Mouse (Mus musculus) olfactory bulb, adult 2 months (tissue): ENCODE measurements around the gene A930017K11Rik. TPM values are rescaled to one million over a fixed set of nuclear protein-coding genes. Genes with fewer than 3 reads are reported as not detected.

ENCODE experiments used
- H3K27ac ChIP-seq: fragments of 200-500 bp; 2 replicates; pipeline ENCODE4 v1.5.1; 2012; ENCODE audit warnings: low read depth, low read length; ENCODE audit not compliant: insufficient read depth
- H3K4me1 ChIP-seq: fragments of 200-500 bp; 2 replicates; pipeline ENCODE4 v1.6.1; 2012; ENCODE audit warnings: low read length; ENCODE audit not compliant: control insufficient read depth, insufficient read depth
- H3K4me3 ChIP-seq: fragments of 200-500 bp; 2 replicates; pipeline ENCODE4 v1.5.1; 2012; ENCODE audit warnings: mild to moderate bottlenecking, low read depth, low read length, moderate library complexity; ENCODE audit not compliant: insufficient read depth
- CTCF ChIP-seq: fragments of 200-500 bp; IDR thresholded peaks from 2 replicates; pipeline ENCODE4 v1.5.1; 2012; ENCODE audit warnings: low read depth, mild to moderate bottlenecking, low read length, moderate library complexity; ENCODE audit not compliant: insufficient read depth
- POLR2A ChIP-seq: fragments of 200-500 bp; IDR thresholded peaks from 2 replicates; pipeline ENCODE4 v1.6.1; 2012; ENCODE audit warnings: mild to moderate bottlenecking, low read depth, low read length, moderate library complexity; ENCODE audit not compliant: insufficient read depth
- WGBS: fragments of 180-500 bp; shearing (Covaris S2); methylation state at CpG from one replicate; pipeline ENCODE4 v1.1.7; 2018; 5-methylcytosine and 5-hydroxymethylcytosine counted together
- polyA plus RNA-seq: library from polyadenylated mRNA; stranded (reverse); fragments of >200 nt; gene quantifications from 2 replicates; pipeline ENCODE4 v1.2.4, GENCODE M21; 2012; ENCODE audit warnings: low replicate concordance; ENCODE audit not compliant: missing spikeins, insufficient read depth, insufficient read length

Gene A930017K11Rik
- polyA plus RNA-seq, 1 experiment: not detected

DNA sequence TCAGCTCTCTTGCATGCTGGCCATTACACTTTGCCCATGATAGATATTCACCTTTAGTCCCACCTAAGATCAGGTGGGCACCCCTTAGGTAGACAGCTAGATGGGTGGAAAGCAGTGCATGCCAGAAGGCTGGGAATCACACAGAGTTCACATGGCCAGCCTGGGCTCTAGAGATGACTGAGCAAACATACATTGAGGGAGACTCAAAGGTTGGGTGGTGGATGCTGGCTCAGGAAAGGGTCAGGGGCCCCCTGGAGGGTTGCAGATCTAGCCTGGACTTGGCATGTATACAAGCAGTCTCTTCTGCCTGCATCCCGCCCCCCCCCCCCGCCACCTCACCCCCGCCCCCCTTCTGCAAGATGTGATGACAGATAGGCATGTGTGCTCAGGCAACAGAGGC lies 1.7 kb downstream of the A930017K11Rik start:
- Histone ChIP-seq H3K4me3 (no peak overlapping the region), H3K27ac (no peak overlapping the region), H3K4me1 (peaks cover 12% of the 10 kb centered on the region)
- no peak for TF ChIP-seq POLR2A
- TF ChIP-seq CTCF: no peak
- WGBS: 6% methylated on average over 3 of the region's 3 CpGs

DNA sequence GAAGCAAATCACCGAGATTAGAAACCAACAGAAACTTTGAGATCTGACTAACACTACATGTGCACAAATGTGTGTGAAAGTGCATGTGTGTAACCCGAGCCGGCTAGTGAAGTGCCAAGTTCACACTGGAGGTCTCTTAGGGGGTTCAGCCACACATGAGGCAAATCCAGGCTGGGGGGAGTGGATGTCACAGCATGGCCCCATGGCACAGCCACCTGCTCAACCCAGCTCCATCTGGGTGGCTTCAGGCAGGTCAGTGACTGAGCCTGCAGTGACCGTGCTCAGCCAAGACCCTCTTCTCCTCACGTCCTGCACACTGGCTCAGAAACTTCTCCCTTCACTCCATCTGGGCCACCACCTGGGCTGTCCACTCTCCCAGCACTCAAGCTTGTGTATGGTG lies 2.4 kb downstream of the A930017K11Rik start:
- Histone ChIP-seq H3K27ac (no peak overlapping the region), H3K4me1 (peaks cover 12% of the 10 kb centered on the region), H3K4me3 (no peak overlapping the region)
- TF ChIP-seq CTCF (no peak), POLR2A (no peak)
- WGBS: 76% methylated on average over 5 of the region's 5 CpGs

DNA sequence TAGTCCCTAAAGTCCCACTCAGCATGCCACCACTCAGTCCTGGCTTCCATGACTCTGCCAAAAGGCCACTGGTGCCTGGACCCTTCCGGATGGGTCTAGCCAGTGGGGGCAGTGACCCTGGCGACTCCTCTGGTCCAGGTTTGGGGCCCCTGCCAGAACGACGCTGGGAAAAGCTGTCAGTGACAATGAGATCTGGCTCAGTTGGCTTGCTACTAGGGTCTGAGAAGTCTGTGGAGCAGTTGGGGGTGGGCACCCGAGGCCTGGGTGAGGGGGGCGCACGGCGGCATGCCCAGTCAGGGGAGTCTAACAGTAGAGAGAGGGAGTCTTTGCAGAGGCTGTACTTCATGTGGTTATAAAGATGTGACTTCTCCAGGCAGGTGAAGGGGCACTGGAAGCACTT lies 4.3 kb downstream of the A930017K11Rik start:
- TF ChIP-seq POLR2A (no peak), CTCF (no peak)
- 73% methylated on average over 8 of the region's 8 CpGs for WGBS
- no peak overlapping the region for H3K27ac ChIP-seq
- no peak overlapping the region for H3K4me3 ChIP-seq
- peaks cover 12% of the 10 kb centered on the region for H3K4me1 ChIP-seq

DNA sequence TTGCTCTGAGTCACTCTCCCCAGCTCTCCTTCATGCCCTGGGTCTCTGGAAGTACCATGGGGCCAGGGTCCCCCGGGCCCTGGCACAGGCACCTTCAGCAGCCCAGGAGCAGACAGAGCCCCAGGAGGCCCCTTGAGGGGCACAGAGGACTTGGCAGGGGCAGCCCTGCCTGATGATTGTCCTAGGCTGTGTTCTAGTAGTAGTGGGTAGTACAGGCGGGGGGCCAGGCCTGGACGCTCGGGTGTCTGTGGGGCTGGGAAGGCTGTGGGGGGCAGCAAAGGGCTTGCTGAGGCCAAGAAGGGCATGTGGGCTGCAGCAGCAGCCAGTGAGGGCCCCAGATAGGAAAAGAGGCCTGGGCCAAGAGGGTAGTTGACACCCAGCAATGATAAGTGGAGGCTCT lies 4.8 kb downstream of the A930017K11Rik start:
- 69% methylated on average over 4 of the region's 4 CpGs for WGBS
- Histone ChIP-seq H3K27ac (no peak overlapping the region), H3K4me3 (no peak overlapping the region), H3K4me1 (peaks cover 12% of the 10 kb centered on the region)
- TF ChIP-seq CTCF (no peak), POLR2A (no peak)

DNA sequence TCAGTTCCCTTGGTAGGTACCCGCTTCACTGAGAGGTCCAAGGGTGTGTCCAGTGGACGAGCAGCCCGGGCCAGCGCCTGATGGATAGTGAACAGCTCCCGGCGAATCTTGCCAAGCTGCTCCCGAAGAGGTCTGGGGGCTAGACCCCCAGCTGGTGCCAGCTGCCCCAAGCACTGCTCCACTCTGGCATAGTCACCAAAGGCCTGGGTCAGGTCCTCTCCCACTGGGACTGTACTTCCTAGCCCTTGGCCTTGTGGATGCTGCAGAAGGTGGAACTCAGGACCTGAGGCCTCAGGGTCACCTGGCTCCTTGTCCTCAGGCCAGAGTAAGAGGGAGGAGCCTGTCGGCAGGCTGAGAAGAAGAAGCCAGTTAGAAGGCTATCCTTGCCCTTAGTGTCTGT lies 5.5 kb downstream of the A930017K11Rik start:
- Histone ChIP-seq H3K4me1 (peaks cover 10% of the 10 kb centered on the region), H3K27ac (no peak overlapping the region), H3K4me3 (no peak overlapping the region)
- TF ChIP-seq CTCF (no peak), POLR2A (no peak)
- 82% methylated on average over 8 of the region's 8 CpGs for WGBS

DNA sequence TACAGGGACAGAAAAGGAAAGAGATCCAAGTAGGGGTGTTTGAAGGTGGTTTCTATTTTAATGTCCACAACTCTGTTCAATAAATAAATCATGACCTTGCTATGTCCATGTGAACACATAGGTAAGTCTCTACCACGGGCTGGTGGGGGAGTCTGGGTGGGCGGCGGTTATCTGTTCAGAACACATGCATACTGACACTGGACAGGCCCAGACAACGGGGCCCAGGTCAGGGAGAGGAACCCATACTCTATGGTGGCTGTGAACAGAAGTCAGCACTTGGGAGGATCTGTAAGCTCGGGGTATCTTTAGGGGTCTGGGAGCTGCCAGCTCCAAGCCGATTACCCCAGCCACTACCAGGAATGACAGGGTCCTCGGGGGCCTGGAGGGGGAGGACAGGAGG lies 6.0 kb downstream of the A930017K11Rik start:
- Histone ChIP-seq H3K27ac (no peak overlapping the region), H3K4me3 (no peak overlapping the region), H3K4me1 (peaks cover 4% of the 10 kb centered on the region)
- TF ChIP-seq POLR2A (no peak), CTCF (no peak)
- WGBS: 74% methylated on average over 7 of the region's 7 CpGs

DNA sequence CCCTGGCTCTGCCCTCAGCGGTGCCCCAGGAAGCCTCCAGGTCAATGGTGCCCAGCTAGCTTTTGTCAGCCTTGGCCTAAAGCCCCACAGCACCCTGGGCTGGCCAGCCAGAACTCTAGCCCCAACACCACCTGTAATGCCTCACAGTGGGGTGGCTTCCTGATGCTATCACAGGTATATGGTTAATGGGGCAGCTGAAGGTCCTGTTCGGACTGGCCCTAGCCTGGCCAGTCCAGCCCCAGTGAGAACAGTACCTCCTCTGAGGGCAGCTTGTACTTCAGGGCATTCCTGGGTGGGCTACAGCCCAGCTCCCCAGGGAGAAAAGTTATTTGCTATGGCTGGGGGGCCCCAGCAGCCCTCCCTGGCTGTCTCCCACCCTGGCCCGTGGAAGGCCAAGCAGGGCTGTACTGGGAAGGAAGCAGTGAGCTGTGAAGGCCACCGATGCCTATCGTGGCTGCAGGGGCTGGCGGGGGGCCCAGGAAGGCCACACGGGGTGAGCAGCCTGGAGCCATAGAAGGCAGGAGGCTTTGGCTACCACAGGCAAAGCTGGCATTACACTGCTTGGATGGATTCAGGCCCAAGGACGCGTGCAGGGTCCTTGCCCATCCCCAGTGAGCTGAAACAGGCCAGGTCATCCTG lies 6.7 kb downstream of the A930017K11Rik start:
- whole genome bisulfite sequencing: 48% methylated on average over 9 of the region's 9 CpGs
- Histone ChIP-seq H3K4me1 (peaks cover 2% of the 10 kb centered on the region), H3K4me3 (no peak overlapping the region), H3K27ac (no peak overlapping the region)
- TF ChIP-seq CTCF (no peak), POLR2A (no peak)

DNA sequence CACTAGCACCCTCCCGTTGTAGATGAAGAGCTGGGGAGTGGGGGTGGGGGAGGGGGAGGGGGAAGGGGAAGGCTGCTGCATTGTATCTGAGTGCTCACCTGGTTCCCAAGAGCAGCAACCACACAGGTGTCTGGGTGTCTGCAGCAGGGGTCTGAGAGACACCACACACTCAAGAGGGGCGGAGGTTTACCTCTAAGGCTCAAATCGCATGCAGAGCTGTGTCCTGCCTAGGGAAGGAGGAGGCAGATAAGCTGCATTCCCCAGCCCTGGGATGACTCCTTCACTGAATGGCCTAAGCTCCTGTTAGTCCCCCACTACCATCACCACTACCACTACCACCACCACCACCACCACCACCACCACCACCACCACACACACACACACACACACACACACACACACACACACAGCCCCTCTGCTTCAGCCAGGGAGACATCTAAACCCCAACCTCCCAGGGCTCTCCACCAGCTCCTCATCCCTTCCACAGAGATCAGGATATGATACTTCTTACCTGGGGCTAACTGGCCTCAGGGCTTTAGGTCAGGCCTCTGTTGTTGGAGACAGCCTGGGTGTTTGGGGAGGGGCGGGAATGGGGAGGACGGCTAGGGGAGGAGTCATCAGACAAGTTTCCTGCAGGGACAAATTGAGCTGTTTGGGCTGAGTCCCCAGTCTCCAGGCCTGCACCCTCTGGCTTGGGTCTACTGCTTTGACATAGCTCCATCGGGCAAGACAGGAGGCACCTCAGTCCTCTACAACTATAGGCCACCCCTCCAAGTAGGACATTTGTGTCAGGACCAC lies 7.8 kb downstream of the A930017K11Rik start, which contains the start of the genes Pigq and Nhlrc4:
Gene Pigq, minus strand, starts transcription at position 571 of the 798 bp plus-strand sequence.
Gene Nhlrc4, minus strand, starts transcription at position 596 of the 798 bp plus-strand sequence.
- TF ChIP-seq POLR2A: no peak
- 49% methylated on average over 6 of the region's 6 CpGs for WGBS
- Histone ChIP-seq H3K27ac (no peak within 1 kb of the TSS), H3K4me3 (no peak within 1 kb of the TSS), H3K4me1 (peaks cover 4% of the 10 kb centered on the region)

DNA sequence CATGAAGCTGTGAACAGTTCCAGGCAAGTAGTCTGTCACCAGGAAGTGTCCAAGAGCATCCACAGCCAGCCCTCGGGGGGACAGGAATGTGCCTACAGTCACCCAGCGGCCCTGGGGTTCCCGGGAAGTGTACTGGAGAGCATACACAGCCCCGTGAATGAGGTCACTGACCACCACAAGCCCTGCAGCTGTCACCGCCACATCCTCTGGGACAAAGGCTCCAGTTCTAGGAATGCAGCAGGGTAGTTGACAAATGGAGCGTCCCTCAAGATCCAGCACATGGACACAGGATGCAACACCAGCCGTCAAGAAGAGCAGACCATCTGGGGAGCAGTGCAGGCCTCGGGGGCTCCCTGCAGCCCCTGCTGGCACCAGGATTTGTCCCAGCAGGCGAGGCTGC lies 8.6 kb downstream of the A930017K11Rik start:
- Histone ChIP-seq H3K27ac (no peak overlapping the region), H3K4me3 (no peak overlapping the region), H3K4me1 (peaks cover 4% of the 10 kb centered on the region)
- TF ChIP-seq CTCF (no peak), POLR2A (no peak)
- WGBS: 80% methylated on average over 9 of the region's 9 CpGs
